Mouse (Mus musculus) hindbrain, embryonic 14.5 days (tissue): ENCODE results near the gene Mn1. TPM values are rescaled to one million over a fixed set of nuclear protein-coding genes. Genes with fewer than 3 reads are reported as not detected.

Experiments
- ATAC-seq: fragments of 200-750 bp; cut with Nextera tagmentation; 2 replicates; pipeline ENCODE4 v1.8.0; 2017; ENCODE audit warnings: moderate number of reproducible peaks, mild to moderate bottlenecking, moderate TSS enrichment, moderate library complexity; ENCODE audit not compliant: low FRiP score
- DNase-seq: peaks from one replicate; pipeline ENCODE4 v3.0.0-alpha.2; 2015; ENCODE audit warnings: low spot score
- H3K27ac ChIP-seq: fragments of 300-500 bp; sonication (generic); 2 replicates; pipeline ENCODE4 v1.5.1; 2014; ENCODE audit warnings: mild to moderate bottlenecking, moderate library complexity
- H3K27me3 ChIP-seq: fragments of 300-500 bp; sonication (generic); 2 replicates; pipeline ENCODE4 v1.6.1; 2014; ENCODE audit warnings: mild to moderate bottlenecking, low read length, mixed read lengths; ENCODE audit not compliant: control insufficient read depth, insufficient read depth
- H3K36me3 ChIP-seq: fragments of 300-500 bp; sonication (generic); replicated peaks from 2 replicates; pipeline ENCODE4 v1.6.1; 2014; ENCODE audit not compliant: control insufficient read depth, insufficient read depth
- H3K4me1 ChIP-seq: fragments of 300-500 bp; sonication (generic); replicated peaks from 2 replicates; pipeline ENCODE4 v1.6.1; 2014; ENCODE audit warnings: antibody characterized with exemption, low read length, mixed read lengths; ENCODE audit not compliant: control insufficient read depth, insufficient read depth
- H3K4me2 ChIP-seq: fragments of 300-500 bp; sonication (generic); replicated peaks from 2 replicates; pipeline ENCODE4 v1.6.1; 2014; ENCODE audit warnings: mild to moderate bottlenecking, moderate library complexity
- H3K4me3 ChIP-seq: fragments of 300-500 bp; sonication (generic); replicated peaks from 2 replicates; pipeline ENCODE4 v1.5.1; 2014; ENCODE audit warnings: mild to moderate bottlenecking, low read length
- H3K9ac ChIP-seq: fragments of 300-500 bp; sonication (generic); 2 replicates; pipeline ENCODE4 v1.6.1; 2014
- H3K9me3 ChIP-seq: fragments of 300-500 bp; sonication (generic); 2 replicates; pipeline ENCODE4 v1.6.1; 2016; ENCODE audit warnings: low read length; ENCODE audit not compliant: control insufficient read depth
- WGBS: fragments of 180-500 bp; shearing (Covaris S2); extraction: QIAGEN DNeasy Blood & Tissue Kit; methylation state at CpG from one replicate; pipeline ENCODE4 v1.1.7; 2014; 5-methylcytosine and 5-hydroxymethylcytosine counted together
- polyA plus RNA-seq: library from polyadenylated mRNA; unstranded; fragments of >200 nt; fragmentation: Nextera tagmentation; extraction: Ambion mirVana; gene quantifications from 2 replicates; pipeline ENCODE4 v1.2.1, GENCODE M21; 2014

The Mn1 gene
- polyA plus RNA-seq, 1 experiment from 2014 or later, result 27.8 TPM

- ATAC-seq, result peak; percentile 51; the same call in 1 of the 2 replicates
- H3K4me2 ChIP-seq, result no peak overlapping the region
- 0 out of 2 replicates have a peak, but pooled peaks cover 3% of the 10 kb centered on the region for H3K4me1 ChIP-seq
- WGBS, result 64% methylated on average over 5 of the region's 5 CpGs
- H3K4me3 ChIP-seq, result no peak overlapping the region
- H3K9me3 ChIP-seq, result no peaks in the 10 kb centered on the region
- H3K36me3 ChIP-seq, result no peaks in the 10 kb centered on the region
- H3K27me3 ChIP-seq, result no peaks in the 10 kb centered on the region
- no peak overlapping the region for H3K27ac ChIP-seq
- no peak overlapping the region for H3K9ac ChIP-seq
- no peak for DNase-seq
Observed at GRCm38 (mm10) chr5:111475721-111476120, 58.6 kb downstream of the Mn1 start.

- 70% methylated on average over 6 of the region's 6 CpGs for WGBS
- Histone ChIP-seq H3K4me3 (no peak overlapping the region), H3K27ac (no peak overlapping the region), H3K27me3 (no peaks in the 10 kb centered on the region), H3K36me3 (no peaks in the 10 kb centered on the region), H3K4me1 (0 out of 2 replicates have a peak, but pooled peaks cover 3% of the 10 kb centered on the region), H3K9me3 (no peaks in the 10 kb centered on the region), H3K4me2 (no peak overlapping the region), H3K9ac (no peak overlapping the region)
- DNase-seq, result no peak
- no peak for ATAC-seq
Observed at GRCm38 (mm10) chr5:111476141-111476540, 59.0 kb downstream of the Mn1 start.

GRCm38 (mm10) chr5:111485907-111486306, 68.7 kb downstream of the Mn1 start:
- Histone ChIP-seq H3K9ac (no peak overlapping the region), H3K27me3 (no peaks in the 10 kb centered on the region), H3K27ac (no peak overlapping the region), H3K4me3 (no peak overlapping the region), H3K4me1 (no peaks in the 10 kb centered on the region), H3K4me2 (no peak overlapping the region), H3K9me3 (no peaks in the 10 kb centered on the region), H3K36me3 (no peaks in the 10 kb centered on the region)
- no peak for DNase-seq
- 93% methylated on average over 4 of the region's 4 CpGs for WGBS
- ATAC-seq, result no peak

DNA sequence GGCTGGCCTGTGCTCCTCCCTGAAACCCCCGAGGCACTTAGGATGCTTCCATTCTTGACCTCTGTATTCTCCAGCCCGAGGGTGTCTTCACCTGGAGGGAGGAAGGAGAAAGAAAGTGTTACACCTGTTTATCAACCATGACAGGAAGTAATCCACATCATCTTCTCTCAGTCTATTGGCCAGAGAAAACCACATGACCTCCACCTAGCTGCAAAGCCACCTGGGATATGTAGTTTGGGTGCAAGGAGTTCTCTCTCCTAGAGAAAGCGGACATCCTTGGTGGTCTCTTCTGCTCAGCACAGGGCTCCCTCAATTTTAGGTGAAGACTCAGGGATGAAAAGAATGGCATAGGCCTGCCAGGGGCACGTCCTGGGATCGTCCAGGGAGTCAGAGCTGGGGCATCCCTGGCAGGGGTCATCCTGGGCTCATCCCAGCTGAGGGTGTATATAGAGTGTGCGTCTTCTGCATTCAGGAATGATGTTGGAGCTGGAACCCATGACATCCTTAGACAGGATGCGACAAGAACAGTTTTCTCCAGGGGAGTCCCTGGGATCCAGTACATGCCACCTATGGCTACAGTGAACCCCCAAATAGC, 72.0 kb downstream of the Mn1 start:
- Histone ChIP-seq H3K27me3 (no peaks in the 10 kb centered on the region), H3K9ac (no peak overlapping the region), H3K9me3 (no peaks in the 10 kb centered on the region), H3K4me2 (peak overlapping the region; percentile 45), H3K36me3 (no peaks in the 10 kb centered on the region), H3K4me1 (no peaks in the 10 kb centered on the region), H3K27ac (no peak overlapping the region), H3K4me3 (no peak overlapping the region)
- DNase-seq, result peak; percentile 73
- ATAC-seq, result peak; percentile 87
- 62% methylated on average over 7 of the region's 7 CpGs for WGBS

- no peak for DNase-seq
- no peak for ATAC-seq
- Histone ChIP-seq H3K27ac (no peak overlapping the region), H3K4me1 (no peaks in the 10 kb centered on the region), H3K9ac (no peak overlapping the region), H3K9me3 (no peaks in the 10 kb centered on the region), H3K4me2 (no peak overlapping the region), H3K4me3 (no peak overlapping the region), H3K27me3 (no peaks in the 10 kb centered on the region), H3K36me3 (no peaks in the 10 kb centered on the region)
- WGBS, result 82% methylated on average over 4 of the region's 4 CpGs
Observed at GRCm38 (mm10) chr5:111490599-111490998, 73.4 kb downstream of the Mn1 start.

DNA sequence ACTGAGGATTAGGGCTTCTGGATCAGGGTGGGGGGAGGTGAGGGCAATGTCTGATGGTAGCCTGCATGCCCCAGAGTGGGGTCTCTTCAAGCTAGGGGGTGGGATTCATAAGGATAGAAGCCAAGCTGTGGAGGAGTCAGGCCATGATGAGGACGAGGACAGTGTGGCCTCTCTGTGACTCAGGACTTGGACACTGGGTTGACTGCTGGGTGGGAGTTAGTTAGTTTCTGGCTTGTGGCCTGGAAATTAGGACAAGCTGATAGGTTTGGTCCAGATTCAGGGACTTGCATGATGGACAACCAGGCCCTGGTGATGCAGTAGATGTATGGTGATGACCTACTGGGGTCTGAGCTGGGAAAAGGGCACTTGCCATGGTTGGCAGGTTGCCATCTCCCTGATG, 74.3 kb downstream of the Mn1 start:
- 86% methylated on average over 1 of the region's 1 CpGs for WGBS
- no peak for ATAC-seq
- H3K9me3 ChIP-seq, result no peaks in the 10 kb centered on the region
- H3K36me3 ChIP-seq, result no peaks in the 10 kb centered on the region
- no peak for DNase-seq
- H3K27ac ChIP-seq, result no peak overlapping the region
- H3K4me2 ChIP-seq, result no peak overlapping the region
- no peaks in the 10 kb centered on the region for H3K27me3 ChIP-seq
- H3K4me1 ChIP-seq, result peaks cover 6% of the 10 kb centered on the region; the same call in 1 of the 2 replicates
- no peak overlapping the region for H3K4me3 ChIP-seq
- H3K9ac ChIP-seq, result no peak overlapping the region

DNA sequence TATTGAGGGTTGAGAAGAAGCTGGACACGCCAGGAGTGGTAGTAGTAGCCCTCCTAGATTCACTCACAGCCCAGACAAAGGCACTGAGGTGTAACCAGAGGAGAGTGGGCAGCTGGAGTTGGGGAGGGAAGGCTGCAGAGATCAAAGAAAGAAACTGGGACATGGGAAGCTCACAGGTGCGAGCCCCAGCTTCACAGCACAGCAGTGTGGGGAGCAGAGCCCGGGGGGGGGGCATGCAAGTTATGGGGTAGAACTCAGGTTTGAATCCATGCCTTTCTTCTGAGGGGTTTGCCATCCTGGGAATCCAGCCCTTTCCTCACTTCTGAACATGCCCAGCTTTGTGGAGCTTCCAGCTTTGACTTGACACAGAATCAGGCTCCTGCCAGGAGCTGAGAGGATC, 82.9 kb downstream of the Mn1 start:
- Histone ChIP-seq H3K9me3 (no peaks in the 10 kb centered on the region), H3K4me2 (no peak overlapping the region), H3K27ac (no peak overlapping the region), H3K27me3 (no peaks in the 10 kb centered on the region), H3K9ac (no peak overlapping the region), H3K4me1 (peaks cover 7% of the 10 kb centered on the region; the same call in 1 of the 2 replicates), H3K4me3 (no peak overlapping the region), H3K36me3 (no peaks in the 10 kb centered on the region)
- no peak for DNase-seq
- no peak for ATAC-seq
- 84% methylated on average over 3 of the region's 3 CpGs for WGBS

- H3K27me3 ChIP-seq, result no peaks in the 10 kb centered on the region
- no peak overlapping the region for H3K27ac ChIP-seq
- no peak for DNase-seq
- H3K4me2 ChIP-seq, result no peak overlapping the region
- no peak overlapping the region for H3K9ac ChIP-seq
- H3K9me3 ChIP-seq, result no peaks in the 10 kb centered on the region
- no peak for ATAC-seq
- no peaks in the 10 kb centered on the region for H3K36me3 ChIP-seq
- peaks cover 7% of the 10 kb centered on the region for H3K4me1 ChIP-seq
- no peak overlapping the region for H3K4me3 ChIP-seq
- 76% methylated on average over 13 of the region's 13 CpGs for WGBS
Observed at GRCm38 (mm10) chr5:111501691-111502441, 84.7 kb downstream of the Mn1 start.

DNA sequence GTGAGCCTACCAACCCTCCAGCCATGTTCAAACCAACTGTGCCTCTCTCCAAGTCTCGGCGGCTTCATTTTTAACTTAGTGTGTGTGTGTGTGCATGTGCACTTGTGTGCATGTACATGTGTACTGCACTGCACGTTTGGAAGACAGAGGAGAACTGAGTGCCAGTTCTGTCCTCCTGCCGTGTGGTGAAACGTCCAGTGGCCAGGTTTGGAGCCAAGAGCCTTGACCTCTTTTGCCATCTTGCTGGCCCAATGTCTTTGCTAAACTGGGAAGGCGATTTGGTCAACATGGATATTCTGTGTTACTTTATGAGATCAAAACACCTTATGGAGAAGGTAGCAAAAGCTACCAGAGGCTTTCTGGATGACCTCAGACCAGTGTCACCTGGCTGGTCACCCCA, 88.1 kb downstream of the Mn1 start:
- Histone ChIP-seq H3K27me3 (no peaks in the 10 kb centered on the region), H3K4me2 (no peak overlapping the region), H3K4me1 (peaks cover 8% of the 10 kb centered on the region), H3K4me3 (no peak overlapping the region), H3K36me3 (no peaks in the 10 kb centered on the region), H3K27ac (no peak overlapping the region), H3K9ac (no peak overlapping the region), H3K9me3 (no peaks in the 10 kb centered on the region)
- no peak for DNase-seq
- WGBS, result 94% methylated on average over 6 of the region's 6 CpGs
- no peak for ATAC-seq
